ENCODE assay signal across 8 mouse cellular contexts in the genomic region with DNA sequence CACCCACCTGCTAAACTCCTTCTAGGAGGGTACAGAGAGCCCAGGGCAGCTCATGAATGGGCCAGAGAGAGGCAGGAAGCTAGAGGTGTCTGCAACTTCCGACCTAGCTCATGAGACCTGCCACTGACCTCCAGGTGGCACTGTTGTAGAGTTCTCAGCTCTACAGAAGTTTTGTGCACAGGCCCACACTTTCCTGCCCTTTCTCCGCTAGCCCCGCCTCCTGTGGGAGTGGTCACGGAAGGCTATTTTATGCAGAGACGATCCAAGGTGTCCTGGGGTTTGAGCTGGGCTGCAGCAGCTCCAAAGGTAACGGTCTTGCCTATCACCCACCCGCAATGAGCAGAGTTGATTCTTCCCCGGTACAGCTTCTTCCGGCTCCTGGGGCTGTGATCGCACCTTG. TPM values are rescaled to one million over a fixed set of nuclear protein-coding genes. Genes with fewer than 3 reads are reported as not detected.
A peak's percentile ranks its signal among the peaks of the same experiment; 100 is the strongest.
DNase-seq lines count a peak whose midpoint lies in the region; ATAC-seq and TF ChIP-seq lines count a peak whose summit lies in the region.

No protein-coding gene starts in this region.

- 13% methylated on average over 10 of the region's 10 CpGs for WGBS in forebrain, postnatal 0 days
- 9% methylated on average over 10 of the region's 10 CpGs for WGBS in hindbrain, embryonic 11.5 days
- WGBS in limb, embryonic 11.5 days, result 9% methylated on average over 10 of the region's 10 CpGs
- WGBS in midbrain, embryonic 12.5 days, result 7% methylated on average over 10 of the region's 10 CpGs
- WGBS in stomach, embryonic 16.5 days, result 9% methylated on average over 10 of the region's 10 CpGs

- no peak overlapping the region for H3K4me3 ChIP-seq in left cerebral cortex, adult 2 months
- peak overlapping the region; percentile 51 for H3K4me3 ChIP-seq in bone marrow macrophage, adult 2 months (ENCODE audit: insufficient read depth, low read length)
- H3K4me3 ChIP-seq in forebrain, postnatal 0 days (ENCODE audit: low read depth, low read length), result no peak overlapping the region
- no peak overlapping the region for H3K4me3 ChIP-seq in hindbrain, embryonic 11.5 days (ENCODE audit: low read depth, low read length)
- H3K4me3 ChIP-seq in limb, embryonic 11.5 days (ENCODE audit: low read depth, low read length), result no peak overlapping the region; the same call in 1 of the 2 replicates
- peak overlapping the region; percentile 17 for H3K4me3 ChIP-seq in midbrain, embryonic 12.5 days
- peak overlapping the region; percentile 34 for H3K4me3 ChIP-seq in stomach, embryonic 16.5 days (replicated peaks; ENCODE audit: low read length)

- peak in 1 of 2 experiments; percentile 29 for DNase-seq in left cerebral cortex, adult 2 months (ENCODE audit: extremely low spot score in 1 of 2, low spot score in 2 of 2)
- DNase-seq in left cerebral cortex, adult 11 months (ENCODE audit: low spot score), result no peak
- DNase-seq in forebrain, postnatal 0 days, result peak; percentile 42
- DNase-seq in hindbrain, embryonic 11.5 days (ENCODE audit: low spot score), result peak; percentile 79
- DNase-seq in limb, embryonic 11.5 days (ENCODE audit: low spot score), result peak; percentile 85

- no peak for TF ChIP-seq POLR2A in bone marrow macrophage, adult 2 months (IDR thresholded peaks at IDR 0.05; ENCODE audit: borderline replicate concordance, low read depth, low read length)

- intact Hi-C loops in left cerebral cortex, adult 2 months (cut with DNase I), result loop anchor here (10.0 kb wide), 1 partner anchor 406 kb away; no protein-coding TSS in a partner anchor

- H3K4me1 ChIP-seq in bone marrow macrophage, adult 2 months (ENCODE audit: control insufficient read depth, insufficient read depth, low read length), result peaks cover 3% of the 10 kb centered on the region; the same call in 1 of the 2 replicates
- H3K4me1 ChIP-seq in forebrain, postnatal 0 days (ENCODE audit: insufficient read depth), result no peaks in the 10 kb centered on the region
- no peaks in the 10 kb centered on the region for H3K4me1 ChIP-seq in hindbrain, embryonic 11.5 days (replicated peaks; ENCODE audit: control insufficient read depth, insufficient read depth, low read length)
- no peaks in the 10 kb centered on the region for H3K4me1 ChIP-seq in limb, embryonic 11.5 days (ENCODE audit: control insufficient read depth, insufficient read depth, low read length)
- no peaks in the 10 kb centered on the region for H3K4me1 ChIP-seq in midbrain, embryonic 12.5 days
- no peaks in the 10 kb centered on the region for H3K4me1 ChIP-seq in stomach, embryonic 16.5 days (ENCODE audit: control insufficient read depth, insufficient read depth, low read length)

- no peaks in the 10 kb centered on the region for H3K9me3 ChIP-seq in forebrain, postnatal 0 days (ENCODE audit: low read length)
- no peaks in the 10 kb centered on the region for H3K9me3 ChIP-seq in hindbrain, embryonic 11.5 days (ENCODE audit: control insufficient read depth, low read length)
- no peaks in the 10 kb centered on the region for H3K9me3 ChIP-seq in limb, embryonic 11.5 days (ENCODE audit: control insufficient read depth, low read length)
- no peaks in the 10 kb centered on the region for H3K9me3 ChIP-seq in midbrain, embryonic 12.5 days
- no peaks in the 10 kb centered on the region for H3K9me3 ChIP-seq in stomach, embryonic 16.5 days (replicated peaks; ENCODE audit: control insufficient read depth, low read length)

- no peak for ATAC-seq in forebrain, postnatal 0 days
- no peak for ATAC-seq in hindbrain, embryonic 11.5 days (ENCODE audit: low FRiP score)
- peak; percentile 54 for ATAC-seq in limb, embryonic 11.5 days (ENCODE audit: insufficient number of reproducible peaks, low FRiP score, low TSS enrichment, low read depth)
- ATAC-seq in midbrain, embryonic 12.5 days (ENCODE audit: low FRiP score, low read depth), result no peak
- ATAC-seq in stomach, embryonic 16.5 days (ENCODE audit: insufficient read depth, low FRiP score), result peak; percentile 88

- H3K36me3 ChIP-seq in forebrain, postnatal 0 days (ENCODE audit: insufficient read depth), result no peaks in the 10 kb centered on the region
- H3K36me3 ChIP-seq in hindbrain, embryonic 11.5 days (ENCODE audit: control insufficient read depth, insufficient read depth, low read length), result no peaks in the 10 kb centered on the region
- H3K36me3 ChIP-seq in limb, embryonic 11.5 days (ENCODE audit: control insufficient read depth, insufficient read depth, low read length), result no peaks in the 10 kb centered on the region
- no peaks in the 10 kb centered on the region for H3K36me3 ChIP-seq in midbrain, embryonic 12.5 days
- H3K36me3 ChIP-seq in stomach, embryonic 16.5 days (ENCODE audit: control insufficient read depth, insufficient read depth, low read length), result no peaks in the 10 kb centered on the region

- H3K4me2 ChIP-seq in forebrain, postnatal 0 days (ENCODE audit: low read depth), result no peak overlapping the region
- H3K4me2 ChIP-seq in hindbrain, embryonic 11.5 days (replicated peaks; ENCODE audit: low read depth, low read length), result peak overlapping the region; percentile 31; the same call in 1 of the 2 replicates
- peak overlapping the region; percentile 13; the same call in 1 of the 2 replicates for H3K4me2 ChIP-seq in limb, embryonic 11.5 days (ENCODE audit: low read depth, severe bottlenecking)
- H3K4me2 ChIP-seq in midbrain, embryonic 12.5 days (replicated peaks), result peak overlapping the region; percentile 33; the same call in 1 of the 2 replicates
- peak overlapping the region; percentile 48 for H3K4me2 ChIP-seq in stomach, embryonic 16.5 days (ENCODE audit: low read depth, low read length)

- TF ChIP-seq CTCF in left cerebral cortex, adult 2 months (IDR thresholded peaks at IDR 0.05), result peak; percentile 51
- no peak; the same call in 1 of the 2 replicates for TF ChIP-seq CTCF in bone marrow macrophage, adult 2 months (IDR thresholded peaks at IDR 0.05; ENCODE audit: low read depth, low read length)
- peak; percentile 52 for TF ChIP-seq CTCF in forebrain, postnatal 0 days (IDR thresholded peaks at IDR 0.05; ENCODE audit: low read depth)

- H3K27me3 ChIP-seq in forebrain, postnatal 0 days (ENCODE audit: insufficient read depth, low read length), result no peaks in the 10 kb centered on the region
- no peaks in the 10 kb centered on the region for H3K27me3 ChIP-seq in hindbrain, embryonic 11.5 days (ENCODE audit: control insufficient read depth, insufficient read depth, low read length)
- H3K27me3 ChIP-seq in limb, embryonic 11.5 days (ENCODE audit: control insufficient read depth, insufficient read depth, low read length), result no peaks in the 10 kb centered on the region
- peaks cover 19% of the 10 kb centered on the region; the same call in 1 of the 2 replicates for H3K27me3 ChIP-seq in midbrain, embryonic 12.5 days
- H3K27me3 ChIP-seq in stomach, embryonic 16.5 days (ENCODE audit: control insufficient read depth, insufficient read depth, low read length), result no peaks in the 10 kb centered on the region

- H3K9ac ChIP-seq in forebrain, postnatal 0 days, result no peak overlapping the region
- H3K9ac ChIP-seq in hindbrain, embryonic 11.5 days (ENCODE audit: low read depth, low read length), result no peak overlapping the region
- H3K9ac ChIP-seq in limb, embryonic 11.5 days (ENCODE audit: low read length), result no peak overlapping the region
- H3K9ac ChIP-seq in midbrain, embryonic 12.5 days (replicated peaks), result no peak overlapping the region
- no peak overlapping the region for H3K9ac ChIP-seq in stomach, embryonic 16.5 days (ENCODE audit: low read length)

- H3K27ac ChIP-seq in left cerebral cortex, adult 2 months, result no peak overlapping the region
- H3K27ac ChIP-seq in bone marrow macrophage, adult 2 months (ENCODE audit: insufficient read depth, low read depth, low read length), result no peak overlapping the region
- no peak overlapping the region for H3K27ac ChIP-seq in forebrain, postnatal 0 days (ENCODE audit: low read depth, low read length)
- H3K27ac ChIP-seq in hindbrain, embryonic 11.5 days (ENCODE audit: low read depth, low read length), result no peak overlapping the region
- no peak overlapping the region for H3K27ac ChIP-seq in limb, embryonic 11.5 days (replicated peaks; ENCODE audit: low read depth, low read length)
- no peak overlapping the region for H3K27ac ChIP-seq in midbrain, embryonic 12.5 days (replicated peaks)
- H3K27ac ChIP-seq in stomach, embryonic 16.5 days (ENCODE audit: low read length), result no peak overlapping the region

RNA-seq across cellular contexts. Expression of gene Akr7a5, which starts 20.1 kb away (rescaled TPM):
- 10 to 100 TPM; 27.2 to 27.9 TPM for total RNA-seq in left cerebral cortex, adult 2 months (2021)
- 17.5 and 19.3 TPM in 2 replicates for polyA plus RNA-seq in bone marrow macrophage, adult 2 months (2012; ENCODE audit: insufficient read depth, insufficient read length, missing spikeins)
- 41.1 and 49.7 TPM in 2 replicates for total RNA-seq in forebrain, postnatal 0 days (2014; rRNA removed)
- 58.1 and 60.6 TPM in 2 replicates for polyA plus RNA-seq in forebrain, postnatal 0 days (2015; fragmentation: Nextera tagmentation; extraction: Ambion mirVana)
- 64.7 and 74.0 TPM in 2 replicates for polyA plus RNA-seq in hindbrain, embryonic 11.5 days (2014; fragmentation: Nextera tagmentation; extraction: Ambion mirVana)
- polyA plus RNA-seq in limb, embryonic 11.5 days (2014; fragmentation: Nextera tagmentation; extraction: Ambion mirVana), result 121 and 139 TPM in 2 replicates
- 74.4 and 81.2 TPM in 2 replicates for polyA plus RNA-seq in midbrain, embryonic 12.5 days (2016; fragmentation: Nextera tagmentation; extraction: Ambion mirVana)
- 105 TPM in 2 replicates for polyA plus RNA-seq in stomach, embryonic 16.5 days (2015; fragmentation: Nextera tagmentation; extraction: Ambion mirVana)

RNA-seq across cellular contexts. Expression of gene Pqlc2, which starts 20.1 kb away (rescaled TPM):
- total RNA-seq in left cerebral cortex, adult 2 months (2021), result 10 to 100 TPM; 13.3 to 13.9 TPM
- 22.5 and 26.7 TPM in 2 replicates for polyA plus RNA-seq in bone marrow macrophage, adult 2 months (2012; ENCODE audit: insufficient read depth, insufficient read length, missing spikeins)
- 14.2 and 15.3 TPM in 2 replicates for total RNA-seq in forebrain, postnatal 0 days (2014; rRNA removed)
- polyA plus RNA-seq in forebrain, postnatal 0 days (2015; fragmentation: Nextera tagmentation; extraction: Ambion mirVana), result 10.0 and 12.1 TPM in 2 replicates
- 11.8 and 13.8 TPM in 2 replicates for polyA plus RNA-seq in hindbrain, embryonic 11.5 days (2014; fragmentation: Nextera tagmentation; extraction: Ambion mirVana)
- polyA plus RNA-seq in limb, embryonic 11.5 days (2014; fragmentation: Nextera tagmentation; extraction: Ambion mirVana), result 13.0 and 16.1 TPM in 2 replicates
- 13.5 and 14.1 TPM in 2 replicates for polyA plus RNA-seq in midbrain, embryonic 12.5 days (2016; fragmentation: Nextera tagmentation; extraction: Ambion mirVana)
- 14.8 and 18.4 TPM in 2 replicates for polyA plus RNA-seq in stomach, embryonic 16.5 days (2015; fragmentation: Nextera tagmentation; extraction: Ambion mirVana)

RNA-seq across cellular contexts. Expression of gene Mrto4, which starts 21.8 kb away (rescaled TPM):
- 10 to 100 TPM; 47.4 to 48.3 TPM for total RNA-seq in left cerebral cortex, adult 2 months (2021)
- 18.8 and 22.5 TPM in 2 replicates for polyA plus RNA-seq in bone marrow macrophage, adult 2 months (2012; ENCODE audit: insufficient read depth, insufficient read length, missing spikeins)
- total RNA-seq in forebrain, postnatal 0 days (2014; rRNA removed), result 53.7 and 69.6 TPM in 2 replicates
- 75.5 and 80.7 TPM in 2 replicates for polyA plus RNA-seq in forebrain, postnatal 0 days (2015; fragmentation: Nextera tagmentation; extraction: Ambion mirVana)
- 120 and 123 TPM in 2 replicates for polyA plus RNA-seq in hindbrain, embryonic 11.5 days (2014; fragmentation: Nextera tagmentation; extraction: Ambion mirVana)
- polyA plus RNA-seq in limb, embryonic 11.5 days (2014; fragmentation: Nextera tagmentation; extraction: Ambion mirVana), result 151 and 160 TPM in 2 replicates
- polyA plus RNA-seq in midbrain, embryonic 12.5 days (2016; fragmentation: Nextera tagmentation; extraction: Ambion mirVana), result 106 TPM in 2 replicates
- 81.4 and 87.1 TPM in 2 replicates for polyA plus RNA-seq in stomach, embryonic 16.5 days (2015; fragmentation: Nextera tagmentation; extraction: Ambion mirVana)

RNA-seq across cellular contexts. Expression of gene Emc1, which starts 21.8 kb away (rescaled TPM):
- total RNA-seq in left cerebral cortex, adult 2 months (2021), result 10 to 100 TPM; 82.5 to 94.1 TPM
- 28.6 and 29.8 TPM in 2 replicates for polyA plus RNA-seq in bone marrow macrophage, adult 2 months (2012; ENCODE audit: insufficient read depth, insufficient read length, missing spikeins)
- 46.2 and 65.8 TPM in 2 replicates for total RNA-seq in forebrain, postnatal 0 days (2014; rRNA removed)
- polyA plus RNA-seq in forebrain, postnatal 0 days (2015; fragmentation: Nextera tagmentation; extraction: Ambion mirVana), result 33.2 and 41.4 TPM in 2 replicates
- 21.6 and 23.5 TPM in 2 replicates for polyA plus RNA-seq in hindbrain, embryonic 11.5 days (2014; fragmentation: Nextera tagmentation; extraction: Ambion mirVana)
- polyA plus RNA-seq in limb, embryonic 11.5 days (2014; fragmentation: Nextera tagmentation; extraction: Ambion mirVana), result 15.7 and 23.0 TPM in 2 replicates
- polyA plus RNA-seq in midbrain, embryonic 12.5 days (2016; fragmentation: Nextera tagmentation; extraction: Ambion mirVana), result 39.0 and 42.0 TPM in 2 replicates
- 24.8 and 25.5 TPM in 2 replicates for polyA plus RNA-seq in stomach, embryonic 16.5 days (2015; fragmentation: Nextera tagmentation; extraction: Ambion mirVana)

RNA-seq across cellular contexts. Expression of gene Ubr4, which starts 21.8 kb away (rescaled TPM):
- total RNA-seq in left cerebral cortex, adult 2 months (2021), result 100 to 1,000 TPM; 187 to 199 TPM
- polyA plus RNA-seq in bone marrow macrophage, adult 2 months (2012; ENCODE audit: insufficient read depth, insufficient read length, missing spikeins), result 60.1 and 84.1 TPM in 2 replicates
- total RNA-seq in forebrain, postnatal 0 days (2014; rRNA removed), result 89.6 and 106 TPM in 2 replicates
- 39.3 and 59.1 TPM in 2 replicates for polyA plus RNA-seq in forebrain, postnatal 0 days (2015; fragmentation: Nextera tagmentation; extraction: Ambion mirVana)
- polyA plus RNA-seq in hindbrain, embryonic 11.5 days (2014; fragmentation: Nextera tagmentation; extraction: Ambion mirVana), result 76.5 and 82.5 TPM in 2 replicates
- 87.0 and 93.7 TPM in 2 replicates for polyA plus RNA-seq in limb, embryonic 11.5 days (2014; fragmentation: Nextera tagmentation; extraction: Ambion mirVana)
- polyA plus RNA-seq in midbrain, embryonic 12.5 days (2016; fragmentation: Nextera tagmentation; extraction: Ambion mirVana), result 80.6 and 80.9 TPM in 2 replicates
- 56.9 and 59.9 TPM in 2 replicates for polyA plus RNA-seq in stomach, embryonic 16.5 days (2015; fragmentation: Nextera tagmentation; extraction: Ambion mirVana)

Comparison
In these comparisons a context has a peak if more than half of its experiments do, and no peak if none do; other contexts are left out.
1. H3K4me3 ChIP-seq: peak in bone marrow macrophage, adult 2 months (single experiment), midbrain, embryonic 12.5 days (single experiment) and stomach, embryonic 16.5 days (single experiment); none in left cerebral cortex, adult 2 months (single experiment), forebrain, postnatal 0 days (single experiment), hindbrain, embryonic 11.5 days (single experiment) and limb, embryonic 11.5 days (single experiment).
2. ATAC-seq: peak in limb, embryonic 11.5 days (single experiment) and stomach, embryonic 16.5 days (single experiment); none in forebrain, postnatal 0 days (single experiment), hindbrain, embryonic 11.5 days (single experiment) and midbrain, embryonic 12.5 days (single experiment).